Mouse (Mus musculus) lung, embryonic 15.5 days (tissue): ENCODE measurements around the gene Themis. TPM values are rescaled to one million over a fixed set of nuclear protein-coding genes. Genes with fewer than 3 reads are reported as not detected.
A peak's percentile ranks its signal among the peaks of the same experiment; 100 is the strongest.

ENCODE experiments used
- ATAC-seq: fragments of 200-750 bp; cut with Nextera tagmentation; 2 replicates; pipeline ENCODE4 v1.8.0; 2017; ENCODE audit warnings: moderate number of reproducible peaks, borderline replicate concordance; ENCODE audit not compliant: low FRiP score, low TSS enrichment; ENCODE audit errors: extremely low read depth
- H3K27ac ChIP-seq: fragments of 300-500 bp; sonication (generic); 2 replicates; pipeline ENCODE4 v1.5.1; 2015; ENCODE audit warnings: moderate library complexity, mild to moderate bottlenecking, inconsistent platforms
- H3K27me3 ChIP-seq: fragments of 300-500 bp; sonication (generic); 2 replicates; pipeline ENCODE4 v1.6.1; 2015; ENCODE audit warnings: inconsistent platforms
- H3K36me3 ChIP-seq: fragments of 300-500 bp; sonication (generic); 2 replicates; pipeline ENCODE4 v1.6.1; 2015; ENCODE audit warnings: inconsistent platforms
- H3K4me1 ChIP-seq: fragments of 300-500 bp; sonication (generic); 2 replicates; pipeline ENCODE4 v1.6.1; 2015; ENCODE audit warnings: inconsistent platforms
- H3K4me2 ChIP-seq: fragments of 300-500 bp; sonication (generic); 2 replicates; pipeline ENCODE4 v1.6.1; 2015; ENCODE audit warnings: inconsistent platforms, mild to moderate bottlenecking, moderate library complexity
- H3K4me3 ChIP-seq: fragments of 300-500 bp; sonication (generic); 2 replicates; pipeline ENCODE4 v1.5.1; 2015; ENCODE audit warnings: mild to moderate bottlenecking, inconsistent platforms
- H3K9ac ChIP-seq: fragments of 300-500 bp; sonication (generic); 2 replicates; pipeline ENCODE4 v1.6.1; 2015; ENCODE audit warnings: inconsistent platforms
- H3K9me3 ChIP-seq: fragments of 300-500 bp; sonication (generic); 2 replicates; pipeline ENCODE4 v1.6.1; 2016; ENCODE audit warnings: inconsistent platforms
- WGBS: fragments of 180-500 bp; shearing (Covaris S2); methylation state at CpG from one replicate; pipeline ENCODE4 v1.1.7; 2015; 5-methylcytosine and 5-hydroxymethylcytosine counted together
- polyA plus RNA-seq: library from polyadenylated mRNA; unstranded; fragments of >200 nt; fragmentation: Nextera tagmentation; extraction: Ambion mirVana; gene quantifications from 2 replicates; pipeline ENCODE4 v1.2.1, GENCODE M21; 2015

The Themis gene
- polyA plus RNA-seq, 1 experiment from 2014 or later: 1.3 TPM

DNA sequence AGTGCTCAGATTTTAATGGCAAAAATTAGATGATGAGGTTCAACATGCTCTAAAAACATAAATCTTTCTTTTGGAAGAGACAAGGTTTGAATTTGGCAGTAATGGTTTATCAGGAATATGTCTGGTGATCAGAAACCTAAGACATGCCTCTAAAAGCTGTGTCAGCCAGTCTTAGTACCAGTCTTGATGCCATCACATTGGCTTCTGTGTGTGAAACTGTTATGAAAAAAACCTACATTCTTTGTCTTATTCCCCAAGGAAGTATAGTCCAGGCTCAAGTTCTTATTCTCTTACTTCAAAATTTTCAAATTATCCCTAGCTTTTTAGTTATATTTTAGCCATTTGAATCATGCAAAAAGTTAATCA is 144.4 kb downstream of the Themis start:
- H3K36me3 ChIP-seq: no peaks in the 10 kb centered on the region
- no peak overlapping the region for H3K4me3 ChIP-seq
- no peak for ATAC-seq
- no peaks in the 10 kb centered on the region for H3K4me1 ChIP-seq
- no peak overlapping the region for H3K4me2 ChIP-seq
- no peaks in the 10 kb centered on the region for H3K27me3 ChIP-seq
- no peak overlapping the region for H3K27ac ChIP-seq
- H3K9ac ChIP-seq: no peak overlapping the region
- no peaks in the 10 kb centered on the region for H3K9me3 ChIP-seq

DNA sequence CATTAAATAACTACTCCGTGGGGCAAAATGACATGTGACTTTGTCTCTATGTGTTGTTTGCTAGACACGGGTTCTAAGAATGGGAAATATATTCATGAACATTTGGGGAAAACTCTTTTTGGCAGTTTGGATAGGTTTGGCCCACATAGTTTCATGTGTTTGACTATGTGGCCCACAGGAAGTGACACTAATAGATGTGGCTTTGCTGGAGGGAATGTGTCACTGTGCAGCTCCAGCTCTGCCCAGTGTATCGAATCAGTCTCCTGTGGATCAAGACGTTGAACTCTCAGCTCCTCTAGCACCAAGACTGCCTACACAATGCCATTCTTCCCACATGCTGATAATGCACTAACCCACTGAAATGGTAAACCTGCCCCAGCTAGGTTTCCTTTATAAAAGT is 148.0 kb downstream of the Themis start:
- no peak overlapping the region for H3K27ac ChIP-seq
- H3K36me3 ChIP-seq: no peaks in the 10 kb centered on the region
- H3K4me3 ChIP-seq: no peak overlapping the region
- no peaks in the 10 kb centered on the region for H3K9me3 ChIP-seq
- no peak overlapping the region for H3K4me2 ChIP-seq
- H3K27me3 ChIP-seq: no peaks in the 10 kb centered on the region
- no peaks in the 10 kb centered on the region for H3K4me1 ChIP-seq
- no peak for ATAC-seq
- H3K9ac ChIP-seq: no peak overlapping the region
- 77% methylated on average over 4 of the region's 4 CpGs for WGBS

DNA sequence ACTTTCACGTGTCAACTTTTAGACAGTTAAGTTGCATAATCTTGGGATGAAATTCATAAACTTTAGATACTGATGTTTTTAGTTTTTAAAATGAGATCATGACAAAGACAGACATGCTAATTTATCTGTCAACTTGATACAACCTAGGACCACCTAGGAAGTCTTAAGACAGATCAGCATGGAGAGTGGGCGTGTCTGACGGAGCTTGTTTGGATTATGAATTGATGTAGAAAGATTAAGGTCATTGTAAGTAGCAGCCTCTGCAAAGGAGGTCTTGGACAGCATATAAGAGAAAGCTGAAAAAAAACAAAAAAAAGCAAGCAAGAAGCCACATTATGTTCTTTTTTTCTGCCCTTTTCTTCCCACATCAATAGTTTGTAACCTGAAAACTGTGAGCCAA is 154.2 kb downstream of the Themis start:
- Histone ChIP-seq H3K27me3 (no peaks in the 10 kb centered on the region), H3K36me3 (no peaks in the 10 kb centered on the region), H3K4me1 (no peaks in the 10 kb centered on the region), H3K9ac (no peak overlapping the region), H3K4me3 (no peak overlapping the region), H3K4me2 (no peak overlapping the region), H3K27ac (peak overlapping the region; percentile 25; the same call in 1 of the 2 replicates), H3K9me3 (no peaks in the 10 kb centered on the region)
- 43% methylated on average over 3 of the region's 3 CpGs for WGBS
- ATAC-seq: no peak; the same call in 1 of the 2 replicates

DNA sequence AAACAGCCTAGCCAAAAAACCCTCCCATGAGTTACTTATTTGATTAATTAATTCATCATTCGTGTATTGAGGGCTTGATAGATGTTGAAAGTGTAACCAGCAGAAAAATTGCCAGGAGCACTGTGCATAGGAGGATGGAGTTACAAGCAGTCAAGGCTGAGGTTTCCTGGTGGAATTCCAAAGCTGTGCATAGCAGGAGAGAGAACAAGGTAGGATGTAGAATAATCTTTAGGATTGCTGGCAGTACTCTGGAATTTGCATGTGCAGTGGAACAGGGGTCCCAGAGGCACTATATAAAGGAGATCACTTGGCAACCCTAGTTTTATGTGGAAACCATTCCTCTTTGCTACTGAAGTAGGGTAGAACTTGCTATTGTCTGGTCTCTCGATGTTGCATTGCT is 174.4 kb downstream of the Themis start:
- no peak overlapping the region for H3K9ac ChIP-seq
- no peaks in the 10 kb centered on the region for H3K36me3 ChIP-seq
- H3K27me3 ChIP-seq: no peaks in the 10 kb centered on the region
- ATAC-seq: no peak
- no peak overlapping the region for H3K4me2 ChIP-seq
- peaks cover 4% of the 10 kb centered on the region; the same call in 1 of the 2 replicates for H3K4me1 ChIP-seq
- 61% methylated on average over 2 of the region's 2 CpGs for WGBS
- no peak overlapping the region for H3K4me3 ChIP-seq
- no peaks in the 10 kb centered on the region for H3K9me3 ChIP-seq
- no peak overlapping the region for H3K27ac ChIP-seq

DNA sequence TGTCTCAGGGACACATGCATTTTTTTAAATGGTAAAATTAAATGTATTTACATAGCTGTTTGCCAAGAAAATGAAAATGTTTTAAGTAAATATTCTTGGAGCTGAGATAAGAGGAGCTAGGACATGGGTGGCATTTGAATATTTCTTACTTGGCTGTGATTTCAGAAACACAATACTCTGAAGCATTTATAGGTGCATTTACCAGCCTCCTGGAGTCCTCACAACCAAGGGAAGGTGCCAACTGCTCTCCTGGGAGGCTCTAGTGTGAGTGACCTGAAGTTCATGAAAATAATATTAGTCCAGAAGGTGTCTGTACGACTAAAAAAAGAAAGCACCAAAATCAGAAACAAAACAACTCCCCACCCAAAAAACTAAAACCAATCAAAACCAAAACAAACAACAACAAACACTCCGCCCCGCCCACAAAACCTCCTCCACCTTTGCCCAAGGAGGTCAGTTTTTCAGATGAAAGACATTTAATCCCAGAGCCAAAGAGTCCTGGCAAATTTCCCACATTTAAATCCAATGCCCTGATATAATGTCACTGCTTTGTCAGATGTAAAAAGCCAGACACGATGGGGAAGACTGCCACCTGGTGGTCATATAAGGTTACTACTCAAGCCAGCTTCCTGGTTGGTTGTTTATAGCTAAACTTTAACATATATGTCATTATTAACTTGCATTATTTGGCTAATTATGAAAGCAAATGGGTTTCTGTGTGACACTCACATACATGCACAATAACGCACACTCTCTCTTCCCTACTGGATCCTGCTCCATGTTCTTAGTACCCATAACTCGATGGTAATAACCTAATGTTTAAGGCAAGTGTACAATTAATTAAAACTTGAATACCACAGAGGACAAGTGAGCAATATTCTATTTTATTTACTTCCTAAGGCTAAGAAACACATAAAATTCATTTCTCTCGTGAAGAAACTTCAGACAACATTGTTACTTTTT is 175.9 kb downstream of the Themis start:
- Histone ChIP-seq H3K36me3 (no peaks in the 10 kb centered on the region), H3K27ac (no peak overlapping the region), H3K27me3 (no peaks in the 10 kb centered on the region), H3K4me3 (no peak overlapping the region), H3K9ac (no peak overlapping the region), H3K4me2 (no peak overlapping the region), H3K9me3 (no peaks in the 10 kb centered on the region), H3K4me1 (peaks cover 4% of the 10 kb centered on the region; the same call in 1 of the 2 replicates)
- peak; percentile 46; the same call in 1 of the 2 replicates for ATAC-seq
- 25% methylated on average over 7 of the region's 7 CpGs for WGBS

DNA sequence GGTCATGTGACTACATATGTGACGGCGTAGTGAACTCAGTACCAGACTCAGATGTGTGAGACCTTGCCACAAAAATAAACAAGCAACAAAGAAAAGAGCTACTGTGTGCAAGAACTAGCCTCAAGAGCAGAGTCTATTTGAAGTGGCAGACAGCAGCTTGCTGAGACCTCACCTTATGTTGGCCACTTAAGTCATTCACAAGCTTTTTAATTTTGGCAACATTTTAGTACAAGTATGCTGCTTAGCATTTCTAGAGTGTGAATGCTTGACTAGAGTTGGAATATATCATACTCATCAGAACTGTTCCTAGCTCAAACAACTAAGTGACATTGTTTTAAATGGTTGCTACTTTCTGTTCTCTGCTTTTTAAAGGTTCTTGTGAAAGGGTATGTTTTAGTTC is 188.0 kb downstream of the Themis start:
- Histone ChIP-seq H3K4me3 (no peak overlapping the region), H3K9ac (no peak overlapping the region), H3K9me3 (no peaks in the 10 kb centered on the region), H3K36me3 (no peaks in the 10 kb centered on the region), H3K27ac (no peak overlapping the region), H3K27me3 (no peaks in the 10 kb centered on the region), H3K4me1 (no peaks in the 10 kb centered on the region), H3K4me2 (no peak overlapping the region)
- 76% methylated on average over 2 of the region's 2 CpGs for WGBS
- ATAC-seq: no peak

DNA sequence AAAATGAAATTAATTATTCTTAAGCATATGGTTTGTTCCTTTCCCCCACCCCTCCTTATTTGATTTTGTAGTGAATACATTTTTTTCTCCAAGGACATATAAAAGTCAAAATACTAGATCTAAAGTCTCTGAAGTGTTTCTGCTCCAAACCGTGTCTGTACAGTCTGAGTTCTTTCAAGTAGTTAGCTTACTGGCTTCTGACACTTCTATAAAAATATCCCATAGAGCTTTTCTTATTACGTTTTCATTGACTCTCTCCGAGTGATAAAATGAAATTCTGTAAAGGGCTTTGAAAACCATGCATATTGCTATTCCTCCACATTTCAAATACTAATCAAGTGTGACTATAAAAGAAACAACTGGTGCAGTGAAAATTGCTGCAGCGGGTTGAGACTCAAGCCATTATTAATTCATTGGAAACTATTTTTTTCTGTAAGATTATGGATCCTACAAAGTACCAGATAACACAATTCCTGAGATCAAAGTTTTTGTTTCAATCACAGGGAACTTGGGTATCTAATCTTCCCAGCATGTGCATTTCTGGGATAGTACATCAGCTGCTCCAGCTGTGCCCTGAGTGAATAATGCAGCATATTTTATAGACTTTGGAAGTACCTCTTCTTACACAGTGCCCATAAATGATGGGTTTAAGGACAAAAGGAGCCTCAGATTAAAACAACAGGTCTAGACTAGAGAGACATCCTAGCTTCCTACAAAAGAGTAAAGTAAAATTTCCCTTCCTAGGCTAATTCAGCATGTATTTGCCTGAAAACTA is 202.6 kb downstream of the Themis start:
- Histone ChIP-seq H3K9ac (no peak overlapping the region), H3K4me3 (no peak overlapping the region), H3K27me3 (no peaks in the 10 kb centered on the region), H3K36me3 (no peaks in the 10 kb centered on the region), H3K4me2 (no peak overlapping the region), H3K9me3 (no peaks in the 10 kb centered on the region), H3K4me1 (no peaks in the 10 kb centered on the region), H3K27ac (no peak overlapping the region)
- WGBS: 53% methylated on average over 4 of the region's 4 CpGs
- ATAC-seq: no peak

DNA sequence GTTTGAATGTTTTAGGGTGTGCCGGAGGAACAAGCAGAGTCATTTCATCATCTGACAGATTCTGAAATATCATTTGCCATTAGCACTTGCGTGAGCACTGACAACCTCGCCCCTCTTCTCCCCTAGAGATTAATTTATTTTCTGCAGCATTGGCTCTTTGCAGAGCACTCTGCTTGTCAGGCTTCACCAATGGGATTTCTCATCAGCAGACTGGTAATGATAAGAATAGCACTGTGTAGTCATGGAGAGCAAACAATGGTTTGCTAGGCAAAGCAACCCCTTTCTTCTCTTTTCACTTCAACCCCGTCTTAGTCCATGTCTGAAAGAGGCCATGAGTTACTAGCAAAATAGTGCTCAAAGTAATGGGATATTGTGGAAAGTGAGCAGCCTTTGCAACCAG is 206.4 kb downstream of the Themis start:
- 30% methylated on average over 4 of the region's 4 CpGs for WGBS
- no peaks in the 10 kb centered on the region for H3K36me3 ChIP-seq
- no peak overlapping the region for H3K27ac ChIP-seq
- H3K4me1 ChIP-seq: no peaks in the 10 kb centered on the region
- no peaks in the 10 kb centered on the region for H3K27me3 ChIP-seq
- H3K9ac ChIP-seq: no peak overlapping the region
- H3K9me3 ChIP-seq: no peaks in the 10 kb centered on the region
- no peak for ATAC-seq
- H3K4me2 ChIP-seq: no peak overlapping the region
- H3K4me3 ChIP-seq: no peak overlapping the region

DNA sequence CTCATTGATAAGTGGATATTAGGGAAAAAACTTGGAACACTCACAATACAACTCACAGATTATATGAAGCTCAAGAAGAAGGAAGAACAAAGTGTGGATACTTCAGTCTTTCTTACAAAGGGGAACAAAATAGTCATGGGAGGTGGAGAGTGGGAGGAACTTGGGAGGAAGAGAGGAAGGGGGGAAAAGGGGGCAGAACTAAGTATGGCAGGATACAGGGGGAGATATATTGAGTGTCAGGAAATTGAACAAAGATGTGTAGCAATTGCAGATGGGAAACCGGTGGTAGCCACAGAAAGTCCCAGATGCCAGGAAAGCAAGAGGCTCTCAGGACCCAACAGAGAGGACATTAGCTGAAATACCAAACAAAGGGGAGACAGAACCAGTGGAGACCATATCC is 219.5 kb downstream of the Themis start:
- Histone ChIP-seq H3K36me3 (no peaks in the 10 kb centered on the region), H3K27ac (no peak overlapping the region), H3K4me2 (no peak overlapping the region), H3K4me1 (no peaks in the 10 kb centered on the region), H3K9ac (no peak overlapping the region), H3K27me3 (no peaks in the 10 kb centered on the region), H3K9me3 (no peaks in the 10 kb centered on the region), H3K4me3 (no peak overlapping the region)
- 59% methylated on average over 1 of the region's 1 CpGs for WGBS
- ATAC-seq: no peak

DNA sequence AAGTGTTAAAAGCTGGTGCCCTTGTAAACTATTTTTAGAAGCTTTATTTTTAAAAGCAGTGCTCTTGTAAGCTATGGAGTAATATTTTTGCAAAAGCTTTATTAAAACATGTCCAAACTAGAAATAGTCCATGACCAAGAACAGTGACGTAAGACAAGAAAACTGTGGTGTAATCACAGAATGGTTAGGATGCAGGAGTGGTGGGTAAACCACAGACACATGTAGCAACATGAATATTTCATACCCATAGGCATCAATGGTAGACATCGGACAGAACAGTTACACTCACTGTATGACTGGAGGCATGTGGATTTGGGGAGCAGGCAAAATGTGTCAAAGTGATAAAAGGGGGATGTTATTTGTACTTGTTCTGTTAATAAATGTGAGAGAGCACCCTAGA is 222.7 kb downstream of the Themis start:
- Histone ChIP-seq H3K36me3 (no peaks in the 10 kb centered on the region), H3K9me3 (no peaks in the 10 kb centered on the region), H3K27ac (no peak overlapping the region), H3K4me2 (no peak overlapping the region), H3K9ac (no peak overlapping the region), H3K27me3 (no peaks in the 10 kb centered on the region), H3K4me3 (no peak overlapping the region), H3K4me1 (no peaks in the 10 kb centered on the region)
- ATAC-seq: no peak
- 86% methylated on average over 2 of the region's 2 CpGs for WGBS

DNA sequence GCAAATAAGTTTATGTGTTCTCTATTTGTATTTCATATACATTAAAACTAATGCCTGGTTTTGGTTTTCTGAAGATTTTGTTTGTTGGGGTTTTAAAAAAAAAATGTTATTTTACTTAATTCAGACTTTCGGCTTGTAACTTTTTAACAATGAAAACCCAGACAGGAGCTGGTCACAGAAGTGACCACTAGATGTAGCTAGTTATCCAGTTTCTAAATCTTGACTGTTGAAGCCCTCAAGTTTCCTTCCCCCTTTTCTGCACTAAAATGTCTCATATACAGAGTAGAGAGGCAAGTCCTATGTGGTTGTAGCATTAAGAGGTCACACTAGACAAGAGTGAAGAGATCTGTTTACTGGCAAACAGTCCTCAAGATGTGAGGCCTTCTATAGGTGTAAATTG is 230.2 kb downstream of the Themis start:
- Histone ChIP-seq H3K4me2 (no peak overlapping the region), H3K27me3 (no peaks in the 10 kb centered on the region), H3K4me1 (no peaks in the 10 kb centered on the region), H3K9ac (no peak overlapping the region), H3K27ac (no peak overlapping the region), H3K4me3 (no peak overlapping the region), H3K9me3 (no peaks in the 10 kb centered on the region), H3K36me3 (no peaks in the 10 kb centered on the region)
- ATAC-seq: no peak
- 59% methylated on average over 1 of the region's 1 CpGs for WGBS
